ENCODE assay signal across 7 mouse cellular contexts in the genomic region with DNA sequence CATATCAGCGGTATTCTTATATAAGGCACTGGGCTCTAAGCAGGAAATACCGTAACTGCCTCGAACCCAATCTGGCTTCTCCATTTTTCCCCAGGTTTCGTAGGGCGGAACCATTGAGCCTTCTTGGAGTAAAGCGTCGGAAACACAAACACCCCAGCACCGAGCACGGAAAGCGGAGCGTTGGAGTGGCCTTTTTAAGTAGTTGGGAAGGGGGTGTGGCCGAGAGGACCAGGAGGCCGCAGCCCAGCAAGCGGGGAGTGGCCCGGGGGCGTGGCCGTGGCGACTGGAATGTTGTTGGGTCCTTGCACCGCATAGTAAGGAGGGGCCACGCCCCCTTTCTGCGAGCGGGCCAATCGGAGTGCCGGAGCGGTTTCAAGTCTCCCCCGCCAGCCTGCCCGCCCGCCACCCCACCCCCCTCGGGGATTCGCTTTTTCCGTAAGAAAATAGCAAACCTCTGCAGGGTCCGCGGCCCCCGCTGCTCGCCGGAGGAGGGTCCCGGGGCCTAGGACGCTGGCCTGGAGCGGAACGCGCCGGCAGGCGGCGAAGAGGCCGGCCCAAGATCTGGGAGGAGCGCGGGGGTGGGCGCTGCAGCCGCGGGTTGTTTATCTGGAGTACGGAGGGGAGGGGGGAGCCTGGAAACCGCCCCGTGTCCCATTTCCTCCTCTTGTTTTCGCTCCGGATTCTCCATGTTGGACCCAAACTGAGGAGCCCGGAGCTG. TPM values are rescaled to one million over a fixed set of nuclear protein-coding genes. Genes with fewer than 3 reads are reported as not detected.
A peak's percentile ranks its signal among the peaks of the same experiment; 100 is the strongest.
DNase-seq lines count a peak whose midpoint lies in the region; ATAC-seq lines count a peak whose summit lies in the region.

Gene Ctdsp2, plus strand, starts transcription at position 441 of the 718 bp plus-strand sequence.

- H3K9ac ChIP-seq in intestine, embryonic 15.5 days = peak within 1 kb of the TSS; percentile 90

- DNase-seq in adrenal gland, adult 2 months = peak; percentile 100
- DNase-seq in embryo, embryonic 11.5 days (ENCODE audit: low read depth, low spot score) = peak; percentile 99
- peak; percentile 99 to 100 for DNase-seq in gastrocnemius, postnatal 36 days
- DNase-seq in left cerebral cortex, postnatal 25 days (ENCODE audit: low spot score in 2 of 2) = peak; percentile 100
- DNase-seq in midbrain, embryonic 10.5 days (ENCODE audit: low spot score) = peak; percentile 100
- DNase-seq in right cerebral cortex, postnatal 4 days = peak; percentile 99

- H3K27me3 ChIP-seq in intestine, embryonic 15.5 days (replicated peaks) = no peaks in the 10 kb centered on the region
- peaks cover 21% of the 10 kb centered on the region for H3K27me3 ChIP-seq in midbrain, embryonic 10.5 days (ENCODE audit: low read depth, poor library complexity, severe bottlenecking)

- no peaks in the 10 kb centered on the region for H3K36me3 ChIP-seq in intestine, embryonic 15.5 days
- H3K36me3 ChIP-seq in midbrain, embryonic 10.5 days = no peaks in the 10 kb centered on the region; the same call in 1 of the 2 replicates

- peak; percentile 92 for ATAC-seq in intestine, embryonic 15.5 days

- H3K9me3 ChIP-seq in intestine, embryonic 15.5 days = no peaks in the 10 kb centered on the region
- H3K9me3 ChIP-seq in midbrain, embryonic 10.5 days (replicated peaks) = no peaks in the 10 kb centered on the region

- H3K4me1 ChIP-seq in intestine, embryonic 15.5 days (replicated peaks) = peaks cover 49% of the 10 kb centered on the region
- H3K4me1 ChIP-seq in midbrain, embryonic 10.5 days = peaks cover 58% of the 10 kb centered on the region

- H3K27ac ChIP-seq in intestine, embryonic 15.5 days = peak within 1 kb of the TSS; percentile 100
- peak within 1 kb of the TSS; percentile 98 for H3K27ac ChIP-seq in midbrain, embryonic 10.5 days (replicated peaks)

- peak within 1 kb of the TSS; percentile 88 for H3K4me2 ChIP-seq in intestine, embryonic 15.5 days (replicated peaks)

- WGBS in intestine, embryonic 15.5 days = under 1% methylated on average over 54 of the region's 56 CpGs
- under 1% methylated on average over 53 of the region's 56 CpGs for WGBS in midbrain, embryonic 10.5 days

- intact Hi-C loops in gastrocnemius, postnatal 36 days (cut with DNase I) = loop anchor here (2.0 kb wide), 1 partner anchor 50 kb away; no protein-coding TSS in a partner anchor
- intact Hi-C loops in left cerebral cortex, postnatal 25 days (cut with DNase I) = loop anchor here (1.0 to 2.0 kb wide), 2 partner anchors 22 to 50 kb away; no protein-coding TSS in a partner anchor

- H3K4me3 ChIP-seq in intestine, embryonic 15.5 days (replicated peaks) = peak within 1 kb of the TSS; percentile 92
- peak within 1 kb of the TSS; percentile 99 for H3K4me3 ChIP-seq in midbrain, embryonic 10.5 days

RNA-seq across cellular contexts. Expression of gene Ctdsp2, which starts in this region (rescaled TPM):
- 100 to 1,000 TPM in 1 of 2 experiments, 10 to 100 TPM in 1; 75.0 to 119 TPM for total RNA-seq in adrenal gland, adult 2 months (2021)
- 98.8 and 100 TPM in 2 replicates for polyA plus RNA-seq in adrenal gland, adult 2 months (2012; rRNA removed)
- 100 to 1,000 TPM in 1 of 2 experiments, 10 to 100 TPM in 1; 83.2 to 103 TPM for total RNA-seq in gastrocnemius, postnatal 36 days (2021)
- polyA plus RNA-seq in intestine, embryonic 15.5 days (2015; fragmentation: Nextera tagmentation; extraction: Ambion mirVana) = 53.6 and 55.2 TPM in 2 replicates
- total RNA-seq in left cerebral cortex, postnatal 25 days (2021) = 10 to 100 TPM; 69.2 to 80.7 TPM
- 36.8 and 39.3 TPM in 2 replicates for polyA plus RNA-seq in midbrain, embryonic 10.5 days (2016; fragmentation: Nextera tagmentation; extraction: Ambion mirVana)

Comparison
In these comparisons a context has a peak if more than half of its experiments do, and no peak if none do; other contexts are left out.
1. Peak in every context shown above with its lines: DNase-seq, ATAC-seq, H3K4me3 ChIP-seq and H3K27ac ChIP-seq.